Mouse (Mus musculus) stomach, postnatal 0 days (tissue): ENCODE data around the gene Map2k5.

Source experiments
- CTCF ChIP-seq: IDR thresholded peaks from 2 replicates; pipeline ENCODE4 v1.5.1; 2016; ENCODE audit warnings: antibody characterized with exemption, low read depth, mild to moderate bottlenecking, moderate library complexity
- EP300 ChIP-seq: optimal IDR thresholded peaks from 2 replicates; pipeline ENCODE3; 2016; ENCODE audit warnings: antibody characterized with exemption

- TF ChIP-seq CTCF (no peak), EP300 (no peak)
Observed at GRCm38 (mm10) chr9:63136241-63136640, 241.5 kb downstream of the Map2k5 start.
